Mouse (Mus musculus): Measurements from ENCODE around the gene Rgs3. TPM values are rescaled to one million over a fixed set of nuclear protein-coding genes. Genes with fewer than 3 reads are reported as not detected.

The Rgs3 gene
- total and polyA plus RNA-seq, 3 experiments = not detected

DNA sequence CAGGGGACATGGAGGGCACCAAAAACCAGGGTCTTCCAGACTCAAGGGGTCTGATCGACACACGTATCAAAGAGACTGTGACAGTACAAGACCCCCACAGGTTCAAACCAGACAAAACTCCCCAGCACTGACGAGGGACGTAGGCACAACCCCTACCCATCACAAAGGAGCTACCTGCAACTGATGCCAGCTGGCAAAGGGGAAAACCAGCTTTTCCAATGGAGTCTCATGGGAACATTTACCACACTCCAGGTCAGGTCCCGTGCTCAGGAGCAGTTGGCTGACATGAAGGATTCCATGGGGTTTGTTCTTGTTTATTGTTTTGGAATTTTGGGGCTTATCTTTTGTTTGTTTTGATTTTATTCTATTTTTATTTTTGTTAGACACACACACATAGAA, 181.4 kb downstream of the Rgs3 start:
- H3K4me3 ChIP-seq (ENCODE audit: control insufficient read depth in 1 of 2, insufficient read depth in 1 of 2, low read depth in 2 of 2, low read length in 2 of 2) = no peak overlapping the region
- no peak overlapping the region for H3K9ac ChIP-seq (ENCODE audit: control insufficient read depth, low read depth, low read length, poor library complexity, severe bottlenecking)
- no peaks in the 10 kb centered on the region for H3K27me3 ChIP-seq (ENCODE audit: control insufficient read depth in 1 of 2, insufficient read depth in 2 of 2, low read length in 2 of 2)
- no peak overlapping the region for H3K27ac ChIP-seq (ENCODE audit: control insufficient read depth, low read depth, low read length)
- no peak for TF ChIP-seq TAL1 (IDR thresholded peaks at IDR 0.05; ENCODE audit: low read length)
- no peak for TF ChIP-seq GABPA (IDR thresholded peaks at IDR 0.05; ENCODE audit: low read depth, low read length)
- no peak for TF ChIP-seq NRF1 (IDR thresholded peaks at IDR 0.05; ENCODE audit: insufficient read depth, low read depth, low read length, poor library complexity, severe bottlenecking)
- no peak for TF ChIP-seq CHD2 (IDR thresholded peaks at IDR 0.05; ENCODE audit: low read length)
- no peak for TF ChIP-seq UBTF (IDR thresholded peaks at IDR 0.05; ENCODE audit: borderline replicate concordance, insufficient read depth, low read depth, low read length)
- no peak for TF ChIP-seq ZNF384 (IDR thresholded peaks at IDR 0.05; ENCODE audit: low read depth, low read length)
- TF ChIP-seq ZKSCAN1 (IDR thresholded peaks at IDR 0.05; ENCODE audit: low read depth, low read length) = no peak
- no peak for TF ChIP-seq SMC3 (IDR thresholded peaks at IDR 0.05; ENCODE audit: low read depth, low read length)
- TF ChIP-seq MAZ (IDR thresholded peaks at IDR 0.05; ENCODE audit: low read depth, low read length) = no peak
- no peak for TF ChIP-seq POLR2AphosphoS5 (IDR thresholded peaks at IDR 0.05; ENCODE audit: borderline replicate concordance, low read depth, low read length)
- no peak for TF ChIP-seq ZC3H11A (IDR thresholded peaks at IDR 0.05; ENCODE audit: low read depth, low read length)
- no peaks in the 10 kb centered on the region for H3K9me3 ChIP-seq (replicated peaks; ENCODE audit: insufficient read depth, low read length)
- DNase-seq (ENCODE audit: low read depth, low spot score) = no peak
- H3K4me1 ChIP-seq (ENCODE audit: control insufficient read depth in 1 of 2, insufficient read depth in 2 of 2, low read length in 2 of 2) = no peaks in the 10 kb centered on the region
- no peaks in the 10 kb centered on the region for H3K36me3 ChIP-seq (ENCODE audit: control insufficient read depth in 1 of 2, insufficient read depth in 2 of 2, low read length in 2 of 2)
- H3K79me2 ChIP-seq (ENCODE audit: control insufficient read depth, insufficient read depth, low read length, poor library complexity) = no peaks in the 10 kb centered on the region

DNA sequence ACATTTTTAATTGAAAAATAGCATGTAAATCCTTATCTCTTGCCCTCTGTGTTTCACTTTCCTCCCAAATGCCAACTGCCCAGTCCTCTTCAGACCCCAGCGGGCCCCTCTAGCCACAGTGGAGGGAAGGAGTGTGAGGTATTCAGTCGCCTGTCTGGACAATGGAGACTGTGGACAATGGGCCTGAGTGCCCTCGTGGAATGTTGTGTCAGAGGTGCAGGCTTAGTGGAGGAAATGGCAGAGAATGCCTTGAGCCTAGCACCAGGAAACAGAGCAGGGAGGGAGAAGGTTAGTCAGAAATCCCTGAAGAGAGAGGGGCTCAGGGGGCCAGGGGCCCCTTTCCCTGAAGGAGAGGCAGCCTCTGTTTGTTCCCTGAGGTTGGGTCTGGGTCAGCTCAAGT, 182.0 kb downstream of the Rgs3 start:
- H3K9me3 ChIP-seq (replicated peaks; ENCODE audit: insufficient read depth, low read length) = no peaks in the 10 kb centered on the region

More for the DNA sequence above, 182.0 kb downstream of the Rgs3 start:
- Histone ChIP-seq H3K4me3 (ENCODE audit: control insufficient read depth in 1 of 2, insufficient read depth in 1 of 2, low read depth in 2 of 2, low read length in 2 of 2) (no peak overlapping the region), H3K27me3 (ENCODE audit: control insufficient read depth in 1 of 2, insufficient read depth in 2 of 2, low read length in 2 of 2) (no peaks in the 10 kb centered on the region), H3K4me1 (ENCODE audit: control insufficient read depth in 1 of 2, insufficient read depth in 2 of 2, low read length in 2 of 2) (no peaks in the 10 kb centered on the region), H3K27ac (ENCODE audit: control insufficient read depth, low read depth, low read length) (no peak overlapping the region), H3K79me2 (ENCODE audit: control insufficient read depth, insufficient read depth, low read length, poor library complexity) (no peaks in the 10 kb centered on the region), H3K9ac (ENCODE audit: control insufficient read depth, low read depth, low read length, poor library complexity, severe bottlenecking) (no peak overlapping the region), H3K36me3 (ENCODE audit: control insufficient read depth in 1 of 2, insufficient read depth in 2 of 2, low read length in 2 of 2) (no peaks in the 10 kb centered on the region)
- TF ChIP-seq CHD2 (IDR thresholded peaks at IDR 0.05; ENCODE audit: low read length) (no peak), RCOR1 (IDR thresholded peaks at IDR 0.05; ENCODE audit: low read depth, low read length) (no peak), MYC (IDR thresholded peaks at IDR 0.05; ENCODE audit: low read depth, low read length) (no peak), EP300 (IDR thresholded peaks at IDR 0.05; ENCODE audit: low read depth in 1 of 2, low read length in 2 of 2) (no peak), CHD1 (IDR thresholded peaks at IDR 0.05; ENCODE audit: low read depth, low read length) (no peak), SIN3A (IDR thresholded peaks at IDR 0.05; ENCODE audit: low read length) (no peak), HCFC1 (IDR thresholded peaks at IDR 0.05; ENCODE audit: low read depth, low read length) (no peak), UBTF (IDR thresholded peaks at IDR 0.05; ENCODE audit: borderline replicate concordance, insufficient read depth, low read depth, low read length) (no peak), TBP (IDR thresholded peaks at IDR 0.05; ENCODE audit: low read depth, low read length) (no peak), POLR2AphosphoS2 (IDR thresholded peaks at IDR 0.05; ENCODE audit: low read length) (no peak), RAD21 (IDR thresholded peaks at IDR 0.05; ENCODE audit: low read depth, low read length) (no peak), ETS1 (IDR thresholded peaks at IDR 0.05; ENCODE audit: low read depth, low read length) (no peak), GABPA (IDR thresholded peaks at IDR 0.05; ENCODE audit: low read depth, low read length) (no peak), SMC3 (IDR thresholded peaks at IDR 0.05; ENCODE audit: low read depth, low read length) (no peak), JUND (IDR thresholded peaks at IDR 0.05; ENCODE audit: low read depth, low read length) (no peak)
- no peak for DNase-seq (ENCODE audit: low read depth, low spot score)
